Mouse (Mus musculus): ENCODE measurements at regions not wholly inside any gene's neighbourhood (a gene's known extent, or its start where the extent isn't known, plus 50 kb on each side); places are given as distances from the start of the nearest gene placed in this dataset.
A peak's percentile ranks its signal among the peaks of the same experiment; 100 is the strongest.

- DNase-seq (ENCODE audit: low spot score), result no peak
Measured at GRCm38 (mm10) chr15:51103948-51104347, 2780.8 kb upstream of the Gm7489 start.

GRCm38 (mm10) chr15:51104362-51104761, 2780.3 kb upstream of the Gm7489 start:
- DNase-seq (ENCODE audit: low spot score), result no peak

DNA sequence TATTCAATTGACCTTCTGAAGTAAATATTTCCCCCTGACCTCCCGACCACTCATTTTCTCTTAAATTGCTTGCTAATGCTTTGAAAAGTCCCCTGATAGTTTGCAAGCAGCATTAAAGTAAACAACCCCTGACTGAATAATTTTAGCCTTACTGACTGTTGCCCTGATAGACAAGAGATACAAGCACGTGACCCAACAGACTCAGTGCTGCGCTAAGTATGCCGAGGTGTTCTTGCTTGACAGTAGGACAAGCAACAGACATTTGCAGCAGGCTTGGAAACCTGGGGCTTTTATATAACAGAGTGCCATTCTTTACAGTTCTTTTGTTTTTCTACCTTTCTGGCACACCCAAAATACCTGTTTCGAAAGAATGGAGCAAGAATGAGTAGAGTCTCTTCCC, 2779.9 kb upstream of the Gm7489 start:
- no peak for DNase-seq (ENCODE audit: low spot score)

DNA sequence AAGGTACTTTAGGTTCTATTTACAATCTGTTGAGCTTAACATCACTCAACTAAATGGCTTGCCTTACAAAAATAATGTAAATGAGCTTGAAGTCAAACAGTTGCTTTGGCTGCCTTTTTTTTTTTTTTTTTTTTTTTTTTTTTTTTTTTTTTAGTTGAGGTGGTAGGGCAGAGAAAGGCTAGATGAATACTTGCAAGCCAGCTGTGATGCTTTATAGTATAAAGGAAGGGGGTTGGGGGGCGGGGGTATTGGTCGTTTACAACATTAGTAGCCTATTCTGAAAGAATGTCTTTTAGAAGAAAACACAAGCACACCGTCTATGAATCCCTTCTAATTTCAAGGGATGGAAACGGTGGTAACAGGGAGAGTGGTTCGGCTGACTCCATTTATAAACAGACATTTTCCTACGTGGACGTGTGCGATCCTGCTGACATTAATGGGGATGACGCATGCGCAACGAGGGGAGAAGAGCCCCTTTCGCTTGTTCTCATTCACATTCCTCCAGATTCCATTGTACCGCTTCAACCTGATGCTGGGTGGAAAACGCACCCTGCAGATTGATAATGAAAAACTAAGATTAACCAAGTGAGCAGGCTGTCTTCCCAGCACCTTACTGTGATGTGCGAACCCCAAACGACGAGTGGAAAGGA, 2779.2 kb upstream of the Gm7489 start:
- DNase-seq (ENCODE audit: low spot score), result peak; percentile 11

DNA sequence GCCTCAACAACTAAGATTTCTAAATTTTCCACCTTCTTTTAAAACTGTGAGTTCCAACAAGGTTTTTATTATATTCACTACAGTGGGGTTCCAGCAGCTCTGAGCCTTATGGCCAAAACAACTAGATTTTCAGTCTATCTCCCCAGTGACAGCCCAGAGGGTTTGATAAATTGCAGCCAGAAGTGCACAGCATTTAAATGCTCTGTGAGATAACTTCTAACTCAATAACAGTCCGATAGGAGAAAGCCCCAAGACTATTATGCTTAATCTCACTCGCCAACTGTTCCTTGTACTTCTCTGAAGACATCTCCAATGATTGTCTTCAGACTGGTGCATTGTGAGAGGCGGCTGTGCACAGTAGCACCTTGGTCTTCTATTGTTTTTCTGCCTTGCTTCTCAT, 2774.5 kb upstream of the Gm7489 start:
- no peak for DNase-seq (ENCODE audit: low spot score)

DNA sequence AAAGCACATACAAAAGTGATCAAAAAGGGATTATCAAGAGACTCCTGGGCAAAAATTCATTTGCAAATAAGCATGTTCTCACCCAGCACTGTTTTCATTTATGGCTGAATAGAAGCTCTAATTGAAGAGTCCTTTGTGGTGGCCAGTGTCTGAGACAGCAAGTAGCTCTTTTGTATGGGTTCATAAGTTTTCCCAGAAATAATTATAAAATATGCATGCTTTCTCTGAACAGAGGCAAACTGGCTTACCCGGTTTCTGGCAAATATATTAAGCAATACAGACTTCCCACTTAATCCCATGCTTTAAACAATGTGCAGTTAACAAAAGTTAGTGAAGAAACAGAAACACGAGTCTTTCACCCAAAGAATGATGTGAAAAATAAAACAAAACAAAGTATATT, 2758.8 kb upstream of the Gm7489 start:
- no peak for DNase-seq (ENCODE audit: low spot score)

GRCm38 (mm10) chr15:51131017-51131416, 2753.7 kb upstream of the Gm7489 start:
- no peak for DNase-seq (ENCODE audit: low spot score)

DNA sequence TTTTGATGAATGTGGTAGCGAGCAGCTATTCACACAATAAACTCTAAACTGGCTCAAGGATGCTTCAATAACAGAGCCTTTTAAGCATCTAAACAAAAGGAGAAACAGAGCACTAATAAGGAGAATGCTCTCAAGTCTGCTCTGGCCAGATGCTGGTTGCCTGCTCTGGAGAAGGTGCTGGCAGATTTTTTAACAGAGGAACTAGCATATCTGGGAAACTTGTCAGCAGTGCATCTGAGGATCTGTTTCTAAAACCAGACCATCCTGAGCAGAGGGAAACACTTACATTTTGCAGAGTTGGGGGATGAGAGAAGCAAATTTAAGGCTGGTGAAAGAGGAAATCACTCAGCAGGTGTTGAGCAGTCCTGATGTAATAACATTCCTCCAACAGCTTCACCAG, 2748.6 kb upstream of the Gm7489 start:
- DNase-seq (ENCODE audit: low spot score), result no peak

DNA sequence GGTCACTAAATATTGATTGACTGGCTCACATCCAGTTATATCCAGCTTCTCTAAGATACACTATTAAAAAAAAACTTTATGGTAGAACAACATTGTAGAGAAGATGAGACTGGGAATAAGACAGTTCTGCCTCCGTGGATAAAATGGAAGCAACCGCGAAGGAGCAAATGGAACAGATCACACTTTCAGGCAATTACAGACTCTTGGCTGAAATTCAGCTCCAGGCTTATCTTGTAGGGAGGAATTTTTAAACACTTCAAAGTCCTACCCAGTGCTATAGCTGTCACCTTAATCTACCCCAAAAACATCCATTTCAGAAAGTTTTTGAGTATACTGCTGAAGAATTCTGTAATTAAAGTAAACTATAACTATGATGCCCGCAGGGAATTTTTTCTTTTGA, 2745.2 kb upstream of the Gm7489 start:
- no peak for DNase-seq (ENCODE audit: low spot score)

GRCm38 (mm10) chr15:51173976-51174620, 2710.6 kb upstream of the Gm7489 start:
- DNase-seq (ENCODE audit: low spot score), result no peak

- no peak for DNase-seq (ENCODE audit: low spot score)
Measured at GRCm38 (mm10) chr15:51176466-51176865, 2708.2 kb upstream of the Gm7489 start.

GRCm38 (mm10) chr15:51189134-51189533, 2695.6 kb upstream of the Gm7489 start:
- DNase-seq (ENCODE audit: low spot score), result no peak

GRCm38 (mm10) chr15:51197466-51198158, 2687.1 kb upstream of the Gm7489 start:
- DNase-seq (ENCODE audit: low spot score), result no peak

- no peak for DNase-seq (ENCODE audit: low spot score)
Measured at GRCm38 (mm10) chr15:51203351-51203750, 2681.4 kb upstream of the Gm7489 start.

DNA sequence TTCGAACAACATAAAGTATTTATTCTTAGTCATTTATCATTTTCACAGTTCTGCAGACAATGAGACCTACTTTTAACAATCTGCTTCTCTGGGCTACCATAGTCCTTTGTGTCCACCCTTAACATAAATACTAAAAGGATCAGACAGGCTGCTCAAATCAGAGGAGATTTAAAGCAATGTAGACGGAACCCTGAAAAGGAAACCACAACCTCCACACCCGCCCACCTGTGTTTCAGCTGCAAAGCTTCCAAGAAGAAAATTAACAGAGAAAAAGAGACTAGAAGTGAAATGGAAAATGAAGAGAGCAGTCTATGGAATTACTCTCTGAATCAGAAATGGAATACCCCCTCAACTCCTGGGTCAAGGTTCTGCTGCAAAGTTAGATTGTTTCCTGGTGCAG, 2678.7 kb upstream of the Gm7489 start:
- DNase-seq (ENCODE audit: low spot score), result no peak

DNA sequence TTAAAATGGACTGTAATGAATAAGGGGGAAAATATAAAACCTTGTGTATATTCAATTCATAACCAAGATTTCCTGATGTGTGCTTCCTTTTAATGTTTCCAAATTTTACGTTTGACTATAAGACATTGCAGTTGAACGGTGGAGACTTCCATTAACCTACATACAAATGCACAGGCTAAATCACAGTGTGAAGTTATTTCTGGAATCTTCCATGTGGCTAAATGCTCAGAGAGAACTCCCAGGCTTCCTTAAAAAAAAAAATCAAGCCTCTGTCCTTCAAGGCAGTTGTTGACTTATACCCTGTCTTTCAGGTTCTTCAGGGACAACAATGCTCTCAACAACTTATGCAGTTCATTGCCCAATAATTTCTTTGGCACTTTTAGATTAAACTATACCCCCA, 2677.9 kb upstream of the Gm7489 start:
- no peak for DNase-seq (ENCODE audit: low spot score)

- no peak for DNase-seq (ENCODE audit: low spot score)
Measured at GRCm38 (mm10) chr15:51234873-51235272, 2649.8 kb upstream of the Gm7489 start.

DNA sequence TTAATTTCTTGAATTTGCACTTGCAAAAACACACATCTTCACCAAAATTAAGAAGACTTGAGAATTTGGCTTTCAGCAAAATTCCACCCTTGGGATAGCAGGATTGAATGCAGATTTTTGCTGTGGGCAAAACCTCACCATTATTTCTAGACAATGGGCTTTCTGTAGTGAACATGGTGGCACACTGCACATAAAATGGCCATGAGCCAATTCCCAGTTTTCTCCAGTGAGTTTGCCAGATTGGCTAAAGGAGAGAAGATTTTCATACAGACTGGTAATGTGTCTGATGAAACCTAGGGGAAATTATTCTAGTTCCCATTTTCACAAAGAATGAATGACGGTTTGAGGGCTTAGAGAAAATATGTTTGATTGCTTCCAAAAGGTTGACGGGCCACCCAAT, 2640.1 kb upstream of the Gm7489 start:
- no peak for DNase-seq (ENCODE audit: low spot score)

DNA sequence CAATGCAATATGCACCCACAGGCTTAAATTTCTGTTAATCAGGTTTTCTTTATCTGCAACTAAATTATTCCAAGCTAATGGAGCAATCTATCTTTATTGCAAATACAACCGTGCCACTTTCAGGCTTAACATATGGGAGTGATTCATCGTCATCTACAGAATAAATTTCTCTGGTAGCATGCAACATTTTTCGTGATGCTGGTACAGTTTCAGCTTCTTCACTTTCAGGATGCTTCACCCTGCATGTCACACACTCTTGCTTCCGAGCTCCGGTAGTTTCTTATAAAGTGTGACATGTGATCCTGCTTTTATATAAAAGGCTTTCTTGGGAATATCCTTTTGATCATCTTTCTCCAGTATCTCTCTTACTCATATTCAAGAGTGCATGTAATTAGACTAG, 2637.4 kb upstream of the Gm7489 start:
- no peak for DNase-seq (ENCODE audit: low spot score)

GRCm38 (mm10) chr15:51248034-51248788, 2636.5 kb upstream of the Gm7489 start:
- DNase-seq (ENCODE audit: low spot score), result no peak

GRCm38 (mm10) chr15:51248789-51249040, 2636.0 kb upstream of the Gm7489 start:
- no peak for DNase-seq (ENCODE audit: low spot score)

DNA sequence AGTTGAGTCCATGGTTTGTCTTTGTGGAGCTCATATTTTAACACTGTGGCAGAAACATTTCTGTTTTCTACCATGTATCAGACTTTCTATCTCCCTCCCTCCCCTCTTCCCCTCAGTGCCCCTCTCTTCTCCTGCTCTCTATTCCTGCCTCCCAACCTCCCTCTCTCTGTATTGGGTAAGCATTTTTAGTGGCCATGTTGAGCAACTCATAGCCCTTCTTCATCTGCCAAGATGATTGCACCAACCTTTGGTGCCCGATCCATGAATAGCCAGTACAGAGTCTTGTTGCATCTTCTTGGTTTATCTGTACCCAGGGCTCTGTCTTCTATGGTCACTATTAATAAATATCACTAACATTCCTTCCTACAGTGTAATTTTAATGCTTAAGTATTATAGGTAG, 2630.6 kb upstream of the Gm7489 start:
- no peak for DNase-seq (ENCODE audit: low spot score)

DNA sequence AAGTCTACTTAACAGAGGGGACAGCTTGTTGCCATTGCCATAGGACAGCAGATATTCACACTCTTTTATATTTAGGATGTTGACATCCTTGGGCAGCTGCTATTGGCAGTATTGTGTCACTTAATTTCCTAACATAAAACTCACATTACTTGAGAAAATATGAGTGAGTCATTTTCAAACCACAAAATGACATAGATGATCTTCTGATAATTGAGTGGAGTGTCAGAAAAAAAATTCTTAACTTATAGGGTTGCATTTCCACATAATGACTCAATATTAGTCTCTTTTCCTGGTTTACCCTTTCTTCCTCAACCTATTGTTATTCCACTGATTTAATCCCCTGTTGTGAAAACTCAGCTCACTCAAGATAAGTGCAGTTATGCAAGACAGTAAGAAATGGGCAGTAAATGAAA, 2629.5 kb upstream of the Gm7489 start:
- DNase-seq (ENCODE audit: low spot score), result no peak
